Mouse (Mus musculus) cerebellum, postnatal 10 days (tissue): ENCODE results near the gene Rgl2.

Source experiments
- DNase-seq, 2 experiments: peaks; one replicate each; pipeline ENCODE4 v3.0.0; 2021; ENCODE audit warnings: mixed read lengths in 2 of 2

Gene Rgl2

GRCm38 (mm10) chr17:33925406-33926116, 3.8 kb upstream of the Rgl2 start:
- DNase-seq = no peak

GRCm38 (mm10) chr17:33926207-33926932, 3.0 kb upstream of the Rgl2 start:
- peak; percentile 39 to 44 for DNase-seq

- DNase-seq = no peak
These were observed 944 bp upstream of the Rgl2 start for GRCm38 (mm10) chr17:33928251-33928947.

- peak; percentile 68 for DNase-seq
These were observed 1.2 kb downstream of the Rgl2 start for GRCm38 (mm10) chr17:33930280-33931158.

- DNase-seq = no peak
These were observed 2.0 kb downstream of the Rgl2 start for GRCm38 (mm10) chr17:33931159-33931866.

- DNase-seq = peak in 1 of 2 experiments; percentile 10
These were observed 2.6 kb downstream of the Rgl2 start for GRCm38 (mm10) chr17:33931947-33932346.

GRCm38 (mm10) chr17:33932448-33932847, 3.1 kb downstream of the Rgl2 start:
- no peak for DNase-seq

GRCm38 (mm10) chr17:33932970-33933369, 3.6 kb downstream of the Rgl2 start:
- no peak for DNase-seq

GRCm38 (mm10) chr17:33935422-33936055, 6.2 kb downstream of the Rgl2 start:
- no peak for DNase-seq

- DNase-seq = peak in 1 of 2 experiments; percentile 19
These were observed 7.7 kb downstream of the Rgl2 start for GRCm38 (mm10) chr17:33936993-33937392.

- no peak for DNase-seq
These were observed 9.4 kb downstream of the Rgl2 start for GRCm38 (mm10) chr17:33938783-33939182.

GRCm38 (mm10) chr17:33940206-33940805, 11.0 kb downstream of the Rgl2 start, which contains the start of the genes Pfdn6 and Wdr46:
Gene Pfdn6, minus strand, starts transcription at chr17:33940343.
Gene Wdr46, plus strand, starts transcription at chr17:33940660.
- peak; percentile 91 to 93 for DNase-seq

- peak in 1 of 2 experiments; percentile 43 for DNase-seq
These were observed 11.6 kb downstream of the Rgl2 start for GRCm38 (mm10) chr17:33940981-33941380.

- no peak for DNase-seq
These were observed 12.0 kb downstream of the Rgl2 start for GRCm38 (mm10) chr17:33941381-33941780.

GRCm38 (mm10) chr17:33943454-33943853, 14.1 kb downstream of the Rgl2 start:
- no peak for DNase-seq

GRCm38 (mm10) chr17:33947430-33948089, 18.2 kb downstream of the Rgl2 start:
- no peak for DNase-seq

- DNase-seq = no peak
These were observed 19.0 kb downstream of the Rgl2 start for GRCm38 (mm10) chr17:33948090-33948904.

GRCm38 (mm10) chr17:33948905-33949537, 19.7 kb downstream of the Rgl2 start:
- no peak for DNase-seq

- no peak for DNase-seq
These were observed 20.8 kb downstream of the Rgl2 start for GRCm38 (mm10) chr17:33950131-33950625.
